In the genomic region with DNA sequence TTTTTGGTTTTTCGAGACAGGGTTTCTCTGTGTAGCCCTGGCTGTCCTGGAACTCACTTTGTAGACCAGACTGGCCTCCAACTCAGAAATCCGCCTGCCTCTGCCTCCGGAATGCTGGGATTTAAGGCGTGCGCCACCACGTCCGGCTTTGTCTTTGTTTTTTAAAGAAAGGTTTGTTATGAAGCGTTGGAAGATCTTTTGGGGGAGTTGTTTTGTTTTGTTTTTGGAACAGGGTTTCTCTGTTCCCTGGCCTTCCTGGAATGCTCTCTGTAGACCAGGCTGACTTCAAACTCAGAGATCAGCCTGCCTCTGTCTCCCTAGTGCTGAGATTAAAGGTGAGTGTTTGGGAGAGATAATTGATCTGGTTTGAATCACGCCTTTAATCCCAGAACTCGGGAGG, we compare ENCODE assay signal across 27 mouse cellular contexts.
"Had no signal": no experiment of that assay in that cellular context is flagged by ENCODE, and none has a peak within 500 bp of the region (broad histone marks: within the 10 kb centered on the region; RNA-seq: fewer than 3 reads in every experiment).

No protein-coding gene starts in this region.

- H3K4me1 ChIP-seq: limb, embryonic 10.5 days; limb, embryonic 15.5 days had no signal

- H3K27ac ChIP-seq: limb, embryonic 10.5 days; limb, embryonic 12.5 days; limb, embryonic 13.5 days; limb, embryonic 15.5 days; liver, embryonic 12.5 days; liver, embryonic 13.5 days; liver, embryonic 14.5 days; liver, embryonic 15.5 days; lung, embryonic 15.5 days; macrophage; midbrain, embryonic 10.5 days; midbrain, embryonic 12.5 days; midbrain, embryonic 13.5 days; midbrain, embryonic 15.5 days; neural tube, embryonic 12.5 days had no signal

- DNase-seq: liver; liver, embryonic 13.5 days; liver, postnatal 0 days; lung, adult 18-20 months; lung, adult 2 months; lung, embryonic 14.5 days; lung, postnatal 10 days; lung, postnatal 14 days; lung, postnatal 36 days; lung, postnatal 4 days; midbrain, embryonic 14.5 days had no signal

- H3K4me3 ChIP-seq: limb, embryonic 10.5 days; limb, embryonic 12.5 days; limb, embryonic 13.5 days; limb, embryonic 15.5 days; liver, embryonic 12.5 days; liver, embryonic 13.5 days; liver, embryonic 15.5 days; lung, embryonic 15.5 days; megakaryocyte, embryonic 14.5 days; midbrain, embryonic 10.5 days; midbrain, embryonic 12.5 days; midbrain, embryonic 13.5 days; midbrain, embryonic 15.5 days; myocyte; neural tube, embryonic 12.5 days had no signal

- H3K9ac ChIP-seq: limb, embryonic 12.5 days; limb, embryonic 13.5 days; limb, embryonic 15.5 days; liver, embryonic 12.5 days; liver, embryonic 13.5 days; liver, embryonic 14.5 days; liver, embryonic 15.5 days; liver, postnatal 0 days; lung, embryonic 14.5 days; lung, embryonic 15.5 days; midbrain, embryonic 12.5 days; midbrain, embryonic 13.5 days; midbrain, embryonic 15.5 days; neural tube, embryonic 12.5 days had no signal

- H3K9me3 ChIP-seq: limb, embryonic 10.5 days; limb, embryonic 12.5 days; limb, embryonic 13.5 days; limb, embryonic 15.5 days; liver, embryonic 12.5 days; liver, embryonic 13.5 days; liver, embryonic 15.5 days; lung, embryonic 15.5 days; megakaryocyte, embryonic 14.5 days; midbrain, embryonic 12.5 days; midbrain, embryonic 13.5 days; midbrain, embryonic 15.5 days; neural tube, embryonic 12.5 days had no signal

- H3K27me3 ChIP-seq: limb, embryonic 12.5 days; limb, embryonic 13.5 days; limb, embryonic 15.5 days; liver, embryonic 12.5 days; liver, embryonic 13.5 days; liver, embryonic 15.5 days; lung, embryonic 15.5 days; megakaryocyte, embryonic 14.5 days; midbrain, embryonic 12.5 days; midbrain, embryonic 13.5 days; midbrain, embryonic 15.5 days; neural tube, embryonic 12.5 days had no signal
